Mouse (Mus musculus) thymus, adult 2 months (tissue): ENCODE results near the gene Pmepa1.

Source experiments
- CTCF ChIP-seq: fragments of 200-500 bp; IDR thresholded peaks from 2 replicates; pipeline ENCODE4 v1.5.1; 2012; ENCODE audit warnings: mild to moderate bottlenecking, control low read depth, low read length, moderate library complexity, borderline replicate concordance; ENCODE audit not compliant: control insufficient read depth, poor library complexity, insufficient read depth; ENCODE audit errors: extremely low read depth
- POLR2A ChIP-seq: fragments of 200-500 bp; IDR thresholded peaks from 2 replicates; pipeline ENCODE4 v1.6.1; 2012; ENCODE audit warnings: mild to moderate bottlenecking, low read length, control low read depth, moderate library complexity; ENCODE audit not compliant: control insufficient read depth, poor library complexity, insufficient read depth; ENCODE audit errors: extremely low read depth

DNA sequence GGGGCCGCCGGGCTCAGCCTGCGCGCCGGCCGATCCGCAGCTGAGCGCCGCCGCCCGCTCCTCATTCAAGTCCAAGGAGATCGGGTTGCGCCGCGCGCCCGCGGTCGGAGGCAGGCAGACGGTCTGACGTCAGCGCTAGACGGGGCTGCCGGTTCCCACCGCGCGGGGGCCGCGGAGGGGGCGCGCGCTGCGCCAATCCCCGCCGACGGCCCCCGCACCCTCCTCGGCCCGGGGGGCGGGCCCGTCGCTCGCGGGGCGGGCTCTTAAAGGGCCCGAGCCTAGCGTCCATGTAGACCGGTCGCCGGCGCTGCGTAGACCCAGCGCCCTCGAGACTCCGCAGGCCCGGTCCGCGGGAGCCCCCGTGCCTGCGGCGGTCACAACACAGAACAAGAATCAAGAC, at the start of gene Pmepa1:
- TF ChIP-seq POLR2A: peak; percentile 76
- peak; percentile 70; the same call in 1 of the 2 replicates for TF ChIP-seq CTCF
